Mouse (Mus musculus) megakaryocyte, embryonic 14.5 days (primary cell): Measurements from ENCODE around the gene Mllt10. TPM values are rescaled to one million over a fixed set of nuclear protein-coding genes. Genes with fewer than 3 reads are reported as not detected.

Experiments used
- H3K27me3 ChIP-seq: replicated peaks from 2 replicates; pipeline ENCODE3; 2012; ENCODE audit warnings: inconsistent platforms
- H3K36me3 ChIP-seq: replicated peaks from 2 replicates; pipeline ENCODE3; 2012; ENCODE audit warnings: low read length, inconsistent platforms, mixed read lengths
- H3K4me1 ChIP-seq: 2 replicates; pipeline ENCODE4 v1.6.1; 2012; ENCODE audit warnings: inconsistent platforms
- H3K4me3 ChIP-seq: replicated peaks from 2 replicates; pipeline ENCODE3; 2012; ENCODE audit warnings: moderate library complexity, mild to moderate bottlenecking, inconsistent platforms
- H3K9me3 ChIP-seq: 2 replicates; pipeline ENCODE4 v1.6.1; 2012; ENCODE audit warnings: inconsistent platforms
- FLI1 ChIP-seq: IDR thresholded peaks from 2 replicates; pipeline ENCODE4 v1.6.1; 2012; ENCODE audit warnings: low read length, inconsistent platforms, mixed read lengths
- GATA1 ChIP-seq: IDR thresholded peaks from 3 replicates; pipeline ENCODE4 v1.6.1; 2012; ENCODE audit warnings: mixed read lengths, low read length, inconsistent platforms, borderline replicate concordance
- polyA plus RNA-seq: library from polyadenylated mRNA; stranded (reverse); fragments of >175 nt; gene quantifications from 2 replicates; pipeline ENCODE4 v1.2.3, GENCODE M21; 2012; ENCODE audit warnings: low replicate concordance; ENCODE audit not compliant: insufficient read depth

Gene Mllt10
- polyA plus RNA-seq, 1 experiment, result 5.1 TPM

DNA sequence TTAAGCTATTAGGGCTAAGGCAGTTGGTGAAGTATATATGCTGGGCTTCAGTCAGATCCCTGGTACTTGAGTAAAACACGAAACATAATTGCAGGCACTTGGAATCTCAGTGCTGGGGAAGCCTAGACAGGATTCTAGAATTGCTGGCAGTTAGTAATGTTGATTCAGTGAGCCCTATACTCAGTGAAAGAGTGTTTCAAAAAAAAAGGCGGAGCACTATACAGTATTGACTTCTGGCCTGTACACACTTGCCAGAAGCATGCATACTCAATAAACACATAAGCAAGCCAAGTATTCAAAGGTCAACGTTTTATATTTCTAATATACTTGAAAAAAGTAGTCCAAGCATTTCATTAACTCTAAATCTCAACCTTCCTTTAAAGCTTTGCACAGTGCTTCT is 126.6 kb downstream of the Mllt10 start:
- Histone ChIP-seq H3K4me1 (peaks cover 34% of the 10 kb centered on the region), H3K9me3 (peaks cover 6% of the 10 kb centered on the region; the same call in 1 of the 2 replicates), H3K36me3 (peaks cover 98% of the 10 kb centered on the region), H3K4me3 (no peak overlapping the region), H3K27me3 (no peaks in the 10 kb centered on the region)
- TF ChIP-seq GATA1, result no peak
- TF ChIP-seq FLI1, result no peak

DNA sequence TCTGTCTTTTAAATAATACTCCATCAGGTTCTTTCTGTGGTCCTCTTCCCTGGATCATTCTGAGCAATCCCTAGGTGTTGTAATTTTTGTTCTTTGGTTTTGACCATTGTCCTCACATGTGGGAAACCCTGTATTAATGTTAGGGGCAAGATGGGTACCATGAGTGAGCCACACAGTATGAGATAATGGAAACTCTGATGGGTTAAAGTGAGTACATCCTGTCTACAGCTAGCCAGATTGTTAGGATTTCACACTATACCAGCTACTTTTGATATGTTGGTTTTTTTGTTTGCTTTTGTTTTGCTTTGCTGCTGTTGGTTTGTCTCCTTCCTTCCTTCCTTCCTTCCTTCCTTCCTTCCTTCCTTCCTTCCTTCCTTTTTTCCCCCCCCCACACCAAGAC is 128.0 kb downstream of the Mllt10 start:
- H3K27me3 ChIP-seq, result no peaks in the 10 kb centered on the region
- H3K9me3 ChIP-seq, result peaks cover 6% of the 10 kb centered on the region; the same call in 1 of the 2 replicates
- H3K36me3 ChIP-seq, result peaks cover 99% of the 10 kb centered on the region
- H3K4me1 ChIP-seq, result peaks cover 23% of the 10 kb centered on the region
- TF ChIP-seq FLI1 (no peak), GATA1 (no peak)
- H3K4me3 ChIP-seq, result no peak overlapping the region

DNA sequence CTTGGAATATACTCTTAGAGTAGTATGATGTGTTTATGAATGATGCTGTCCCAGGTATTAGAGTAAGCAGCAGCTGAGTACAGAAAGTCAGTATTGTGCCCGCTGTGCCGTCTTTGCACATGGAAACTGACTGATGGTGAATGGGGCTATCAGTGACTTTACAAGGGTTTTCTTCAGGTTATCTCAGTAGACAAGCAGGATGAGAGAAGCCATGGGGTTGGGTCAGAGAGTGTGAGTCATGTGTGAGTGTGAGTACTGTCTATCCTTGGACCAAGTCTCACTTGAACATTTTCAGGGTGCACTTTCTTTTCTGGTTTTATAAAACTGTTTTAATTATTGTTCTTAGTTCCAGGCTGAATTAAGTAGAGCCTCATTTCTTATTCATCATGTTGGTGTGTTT is 133.3 kb downstream of the Mllt10 start:
- no peak overlapping the region for H3K4me3 ChIP-seq
- H3K36me3 ChIP-seq, result peaks cover 75% of the 10 kb centered on the region
- H3K4me1 ChIP-seq, result peaks cover 5% of the 10 kb centered on the region; the same call in 1 of the 2 replicates
- no peaks in the 10 kb centered on the region for H3K27me3 ChIP-seq
- H3K9me3 ChIP-seq, result no peaks in the 10 kb centered on the region
- no peak for TF ChIP-seq GATA1
- TF ChIP-seq FLI1, result no peak

DNA sequence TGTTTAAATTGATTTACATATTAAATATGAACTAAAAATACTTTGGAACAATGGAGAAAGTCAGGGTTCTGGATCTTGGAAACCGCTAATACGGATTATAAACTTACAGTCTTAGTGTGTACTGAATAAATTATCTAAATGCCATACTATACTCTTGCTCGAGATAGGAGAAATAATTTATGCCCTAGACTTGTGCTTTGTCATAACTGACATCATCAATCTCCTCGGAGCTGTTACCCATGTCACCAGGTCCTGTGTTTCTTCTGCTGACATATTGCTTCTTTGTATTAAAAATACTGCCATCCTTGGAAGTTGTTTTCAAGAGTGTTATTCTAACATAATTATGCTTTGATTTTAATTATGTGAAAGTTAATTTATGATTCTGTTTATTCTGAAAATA is 140.2 kb downstream of the Mllt10 start:
- no peak overlapping the region for H3K4me3 ChIP-seq
- peaks cover 70% of the 10 kb centered on the region for H3K36me3 ChIP-seq
- no peaks in the 10 kb centered on the region for H3K27me3 ChIP-seq
- TF ChIP-seq FLI1 (no peak), GATA1 (no peak)
- H3K9me3 ChIP-seq, result no peaks in the 10 kb centered on the region
- peaks cover 3% of the 10 kb centered on the region; the same call in 1 of the 2 replicates for H3K4me1 ChIP-seq

DNA sequence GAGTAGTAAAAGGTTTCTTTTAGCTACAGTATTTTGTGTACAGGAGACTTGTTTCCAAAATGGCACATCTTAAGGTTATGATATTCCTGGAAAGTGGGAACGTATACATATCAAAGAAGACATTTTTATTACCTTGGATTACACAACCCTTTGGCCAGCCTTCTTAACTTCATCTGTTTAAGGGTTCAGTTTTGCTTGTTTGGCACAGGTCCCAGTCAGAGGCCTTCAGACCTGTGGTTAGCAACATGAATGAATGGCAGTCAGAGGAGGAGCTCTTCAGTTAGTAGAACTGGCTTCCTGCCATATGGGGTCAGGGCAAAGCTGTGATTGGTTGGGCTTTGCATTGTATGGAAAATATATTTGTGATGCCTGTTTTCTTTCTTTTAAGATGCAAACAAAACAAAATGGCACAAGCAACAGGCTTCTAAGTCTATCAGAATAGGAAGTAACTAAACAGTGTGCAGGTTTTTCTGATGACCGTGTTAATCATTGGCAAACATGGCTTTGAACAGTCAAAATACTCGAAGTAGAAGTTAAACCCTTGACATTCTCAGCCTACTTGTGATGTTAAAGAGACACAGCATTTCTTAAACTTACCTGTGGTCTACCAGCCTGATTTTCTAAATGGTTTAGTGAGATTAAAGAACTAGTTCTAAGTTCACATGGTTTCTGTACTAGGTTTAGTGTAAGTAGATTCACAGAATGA is 140.8 kb downstream of the Mllt10 start:
- Histone ChIP-seq H3K4me1 (peaks cover 3% of the 10 kb centered on the region; the same call in 1 of the 2 replicates), H3K4me3 (no peak overlapping the region), H3K36me3 (peaks cover 74% of the 10 kb centered on the region), H3K27me3 (no peaks in the 10 kb centered on the region), H3K9me3 (no peaks in the 10 kb centered on the region)
- TF ChIP-seq FLI1 (no peak), GATA1 (no peak)

DNA sequence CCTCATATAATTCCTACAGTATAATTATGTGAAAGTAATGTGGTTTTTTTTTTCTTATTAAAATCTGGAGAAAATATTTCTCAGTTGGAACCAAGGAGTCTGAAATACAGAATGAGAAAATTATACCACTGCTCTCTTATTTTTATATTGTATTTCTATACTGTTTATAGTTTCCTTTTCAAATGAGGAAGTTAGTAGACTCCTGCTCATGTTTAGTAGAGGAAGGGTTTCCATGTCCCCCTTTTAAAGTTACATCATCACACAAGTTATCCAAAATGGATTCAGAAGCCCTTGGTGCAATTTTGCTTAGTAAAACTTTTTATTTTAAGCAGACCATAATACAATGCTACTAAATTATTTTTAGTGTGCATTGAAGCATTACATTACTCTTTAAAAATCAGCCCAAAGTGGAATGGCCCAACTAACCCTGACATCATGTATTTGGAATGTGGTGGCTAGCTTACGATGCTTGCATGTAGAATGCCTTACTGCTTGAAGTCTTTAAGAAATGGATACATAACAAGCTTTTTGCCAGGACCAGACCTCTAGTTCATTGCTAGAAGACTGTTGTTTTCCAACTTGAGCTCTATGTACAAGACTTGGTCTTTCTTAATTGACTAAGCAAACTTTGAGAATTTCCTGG is 146.9 kb downstream of the Mllt10 start:
- Histone ChIP-seq H3K4me1 (no peaks in the 10 kb centered on the region), H3K9me3 (no peaks in the 10 kb centered on the region), H3K4me3 (no peak overlapping the region), H3K27me3 (no peaks in the 10 kb centered on the region), H3K36me3 (peaks cover 86% of the 10 kb centered on the region)
- no peak for TF ChIP-seq GATA1
- TF ChIP-seq FLI1, result no peak

DNA sequence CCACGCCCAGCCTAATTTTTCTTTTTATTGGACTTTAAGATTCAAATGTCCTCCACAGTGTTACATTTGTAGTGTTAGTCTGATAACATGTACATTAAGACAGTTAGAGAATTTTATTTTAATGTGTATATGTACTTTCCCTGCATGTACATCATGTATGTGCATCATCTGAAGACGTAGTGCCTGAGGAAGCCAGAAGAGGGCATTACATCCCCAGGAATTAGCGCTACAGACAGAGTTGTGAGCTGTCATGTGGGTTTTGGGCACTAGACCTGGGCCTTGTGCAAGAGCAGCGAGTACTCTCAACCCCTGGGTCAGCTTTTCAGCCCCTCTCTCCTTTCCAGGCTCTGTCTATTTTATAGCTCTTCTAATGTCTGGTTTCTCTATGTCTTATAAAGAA is 147.9 kb downstream of the Mllt10 start:
- H3K4me3 ChIP-seq, result no peak overlapping the region
- H3K27me3 ChIP-seq, result no peaks in the 10 kb centered on the region
- TF ChIP-seq FLI1, result no peak
- no peak for TF ChIP-seq GATA1
- H3K36me3 ChIP-seq, result peaks cover 86% of the 10 kb centered on the region
- H3K4me1 ChIP-seq, result no peaks in the 10 kb centered on the region
- no peaks in the 10 kb centered on the region for H3K9me3 ChIP-seq

DNA sequence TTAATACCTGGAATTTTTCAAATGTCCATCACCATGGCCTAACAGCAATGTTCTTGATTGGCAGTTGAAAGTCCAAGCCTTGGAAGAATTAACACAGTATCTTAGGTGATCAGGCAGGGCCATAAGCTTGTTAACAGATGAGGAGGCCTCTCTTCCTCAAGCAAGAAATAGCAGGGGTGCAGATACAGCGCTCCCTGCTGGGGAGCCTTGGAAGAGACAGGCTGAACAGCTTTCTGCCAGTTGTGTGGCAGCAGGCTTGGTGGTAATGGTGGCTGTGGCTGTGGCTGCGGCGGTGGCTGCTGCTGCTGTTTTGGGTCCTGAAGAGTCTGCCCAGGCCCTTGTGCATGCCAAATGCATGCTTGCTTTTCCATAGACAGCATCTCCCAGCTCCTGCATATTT is 150.1 kb downstream of the Mllt10 start:
- TF ChIP-seq FLI1 (no peak), GATA1 (no peak)
- H3K4me1 ChIP-seq, result no peaks in the 10 kb centered on the region
- H3K4me3 ChIP-seq, result no peak overlapping the region
- peaks cover 92% of the 10 kb centered on the region for H3K36me3 ChIP-seq
- no peaks in the 10 kb centered on the region for H3K9me3 ChIP-seq
- no peaks in the 10 kb centered on the region for H3K27me3 ChIP-seq

DNA sequence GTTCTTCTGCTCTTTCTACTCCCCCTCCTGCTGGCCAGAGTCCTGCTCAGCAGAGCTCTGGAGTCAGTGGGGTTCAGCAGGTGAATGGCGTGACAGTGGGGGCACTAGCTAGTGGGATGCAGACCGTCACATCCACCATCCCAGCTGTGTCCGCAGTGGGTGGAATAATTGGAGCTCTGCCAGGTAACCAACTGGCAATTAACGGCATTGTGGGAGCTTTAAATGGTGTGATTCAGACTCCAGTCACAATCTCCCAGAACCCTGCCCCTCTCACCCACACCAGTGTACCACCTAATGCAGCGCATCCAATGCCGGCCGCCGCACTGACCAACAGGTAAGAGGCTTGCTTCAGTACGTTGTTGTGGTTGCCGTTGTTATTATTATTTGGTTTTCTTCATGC is 151.8 kb downstream of the Mllt10 start:
- TF ChIP-seq FLI1 (no peak), GATA1 (no peak)
- Histone ChIP-seq H3K9me3 (no peaks in the 10 kb centered on the region), H3K36me3 (peaks cover 94% of the 10 kb centered on the region), H3K27me3 (no peaks in the 10 kb centered on the region), H3K4me3 (no peak overlapping the region), H3K4me1 (no peaks in the 10 kb centered on the region)

DNA sequence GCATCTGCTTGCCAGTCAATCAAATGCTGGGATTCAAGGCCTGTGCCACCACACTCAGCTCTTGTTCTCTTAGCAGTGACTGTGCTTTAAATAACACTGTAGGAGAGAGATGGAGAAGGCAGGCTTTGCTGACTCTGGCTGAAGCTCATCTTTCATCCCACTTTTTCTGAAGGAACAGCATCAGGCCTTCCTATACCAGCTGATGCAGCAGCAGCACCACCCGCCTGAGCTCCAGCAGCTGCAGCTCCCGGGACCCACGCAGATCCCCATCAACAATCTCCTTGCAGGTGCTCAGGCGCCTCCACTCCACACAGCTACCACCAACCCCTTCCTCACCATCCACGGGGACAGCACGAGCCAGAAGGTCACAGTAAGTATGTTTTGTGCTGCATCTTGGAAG is 153.5 kb downstream of the Mllt10 start:
- Histone ChIP-seq H3K9me3 (no peaks in the 10 kb centered on the region), H3K4me3 (no peak overlapping the region), H3K27me3 (no peaks in the 10 kb centered on the region), H3K36me3 (peaks cover 91% of the 10 kb centered on the region), H3K4me1 (no peaks in the 10 kb centered on the region; the same call in 1 of the 2 replicates)
- TF ChIP-seq FLI1 (no peak), GATA1 (no peak)
